Mouse (Mus musculus) myocyte (in vitro differentiated cells): ENCODE measurements around the gene Prcd. TPM values are rescaled to one million over a fixed set of nuclear protein-coding genes. Genes with fewer than 3 reads are reported as not detected.

Source experiments
- H3K27me3 ChIP-seq: one replicate; pipeline ENCODE4 v1.6.1; 2011; ENCODE audit not compliant: control insufficient read depth, insufficient read depth, insufficient read length
- H3K36me3 ChIP-seq: one replicate; pipeline ENCODE4 v1.6.1; 2011; ENCODE audit not compliant: control insufficient read depth, insufficient read depth
- H3K4me2 ChIP-seq: one replicate; pipeline ENCODE4 v1.6.1; 2011; ENCODE audit warnings: low read depth, control low read depth
- H3K4me3 ChIP-seq: one replicate; pipeline ENCODE4 v1.5.1; 2011; ENCODE audit warnings: mild to moderate bottlenecking, control low read depth, moderate library complexity
- H3K79me2 ChIP-seq: one replicate; pipeline ENCODE4 v1.6.1; 2011; ENCODE audit not compliant: control insufficient read depth, insufficient read depth
- H3ac ChIP-seq: one replicate; pipeline ENCODE4 v1.6.1; 2011; ENCODE audit not compliant: control insufficient read depth, insufficient read length
- CEBPB ChIP-seq: IDR thresholded peaks from 2 replicates; pipeline ENCODE4 v1.6.1; 2011; ENCODE audit warnings: mild to moderate bottlenecking, moderate library complexity; ENCODE audit not compliant: poor library complexity, insufficient read depth, severe bottlenecking
- E2F4 ChIP-seq: IDR thresholded peaks from one replicate; pipeline ENCODE4 v1.6.1; 2011; ENCODE audit warnings: mild to moderate bottlenecking, control low read depth, moderate library complexity; ENCODE audit not compliant: insufficient read depth
- MAX ChIP-seq: IDR thresholded peaks from one replicate; pipeline ENCODE4 v1.6.1; 2011; ENCODE audit warnings: low read depth, mild to moderate bottlenecking, control low read depth
- MYOD1 ChIP-seq, 3 experiments: IDR thresholded peaks; one replicate each; pipeline ENCODE4 v1.6.1; 2011; ENCODE audit warnings: control low read depth in 2 of 3, low read depth in 2 of 3, mild to moderate bottlenecking in 2 of 3, moderate library complexity in 1 of 3; ENCODE audit not compliant: insufficient read length in 2 of 3, control insufficient read depth in 1 of 3
- MYOG ChIP-seq, 3 experiments: IDR thresholded peaks; one replicate each; pipeline ENCODE4 v1.6.1; 2011; ENCODE audit warnings: control low read depth in 2 of 3, low read depth in 2 of 3, mild to moderate bottlenecking in 2 of 3; ENCODE audit not compliant: insufficient read length in 2 of 3, control insufficient read depth in 1 of 3, insufficient read depth in 1 of 3
- POLR2A ChIP-seq: IDR thresholded peaks from one replicate; pipeline ENCODE4 v1.6.1; 2011; ENCODE audit warnings: low read depth, mild to moderate bottlenecking, control low read depth, moderate library complexity; ENCODE audit not compliant: insufficient read length
- POLR2AphosphoS2 ChIP-seq: IDR thresholded peaks from one replicate; pipeline ENCODE4 v1.6.1; 2011; ENCODE audit warnings: low read depth, control low read depth; ENCODE audit not compliant: insufficient read length
- REST ChIP-seq: IDR thresholded peaks from one replicate; pipeline ENCODE4 v1.6.1; 2011; ENCODE audit warnings: mild to moderate bottlenecking, control low read depth, moderate library complexity; ENCODE audit not compliant: insufficient read depth, insufficient read length
- SRF ChIP-seq: IDR thresholded peaks from one replicate; pipeline ENCODE4 v1.6.1; 2011; ENCODE audit warnings: low read depth; ENCODE audit not compliant: control insufficient read depth, insufficient read length
- TCF12 ChIP-seq: IDR thresholded peaks from one replicate; pipeline ENCODE4 v1.6.1; 2011; ENCODE audit warnings: mild to moderate bottlenecking, control low read depth; ENCODE audit not compliant: poor library complexity, insufficient read depth, severe bottlenecking
- TCF3 ChIP-seq: IDR thresholded peaks from one replicate; pipeline ENCODE4 v1.6.1; 2011; ENCODE audit warnings: low read depth, control low read depth; ENCODE audit not compliant: insufficient read length
- USF1 ChIP-seq: IDR thresholded peaks from one replicate; pipeline ENCODE4 v1.6.1; 2011; ENCODE audit warnings: low read depth, mild to moderate bottlenecking, control low read depth, moderate library complexity
- polyA plus RNA-seq: library from polyadenylated mRNA; unstranded; fragments of >200 nt; fragmentation: generic; extraction: Trizol; gene quantifications from one replicate; pipeline ENCODE4 v1.2.1, GENCODE M21; 2012; ENCODE audit warnings: missing spikeins

Gene Prcd
- polyA plus RNA-seq, 1 experiment, result 0.74 TPM

DNA sequence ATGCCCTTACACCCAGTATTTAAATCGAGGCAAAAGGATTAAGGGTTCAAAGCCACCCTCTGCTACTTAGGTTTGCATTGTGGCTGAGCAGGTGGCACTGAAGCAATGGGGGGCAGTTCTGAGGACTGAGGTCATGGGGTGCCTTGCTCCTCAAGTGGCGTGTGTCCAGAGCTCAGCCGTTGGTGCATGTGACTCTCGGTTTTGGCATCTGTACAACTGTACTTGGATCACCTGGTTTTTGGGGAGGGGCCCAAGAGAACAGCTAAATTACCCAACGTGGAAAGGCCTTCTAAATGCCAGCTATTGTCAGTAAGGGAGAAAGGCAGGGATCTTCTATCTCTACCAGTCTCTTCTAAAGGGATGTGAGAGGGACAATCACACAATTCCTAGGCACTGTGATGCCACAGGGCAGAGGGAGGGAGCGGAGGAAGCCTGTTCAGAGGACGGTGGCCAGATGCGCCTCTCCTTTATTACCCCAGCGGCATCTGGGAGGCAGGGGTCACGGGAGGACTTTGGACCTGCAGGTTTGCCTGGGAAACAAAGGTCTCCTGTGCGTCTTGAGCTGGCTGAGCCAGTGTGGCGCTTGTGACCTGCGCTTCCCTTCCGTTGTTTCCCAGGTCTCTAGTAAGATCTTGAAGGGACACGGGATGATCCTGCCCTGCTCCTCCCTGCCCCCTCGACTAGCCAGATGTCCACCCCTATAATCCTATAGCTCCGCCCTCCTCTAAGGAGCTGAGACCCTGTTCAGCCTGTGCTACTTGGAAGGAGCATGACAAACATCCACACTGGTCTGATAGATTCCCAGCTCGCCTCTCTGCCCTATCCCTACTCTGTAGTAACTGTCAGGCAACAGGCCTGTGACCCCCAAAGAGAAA is 37.6 kb downstream of the Prcd start:
- H3K4me2 ChIP-seq, result no peak overlapping the region
- no peaks in the 10 kb centered on the region for H3K79me2 ChIP-seq
- peaks cover 8% of the 10 kb centered on the region for H3K36me3 ChIP-seq
- H3ac ChIP-seq, result no peak overlapping the region
- TF ChIP-seq TCF3 (no peak), MAX (no peak)
- H3K4me3 ChIP-seq, result no peak overlapping the region
- no peaks in the 10 kb centered on the region for H3K27me3 ChIP-seq

DNA sequence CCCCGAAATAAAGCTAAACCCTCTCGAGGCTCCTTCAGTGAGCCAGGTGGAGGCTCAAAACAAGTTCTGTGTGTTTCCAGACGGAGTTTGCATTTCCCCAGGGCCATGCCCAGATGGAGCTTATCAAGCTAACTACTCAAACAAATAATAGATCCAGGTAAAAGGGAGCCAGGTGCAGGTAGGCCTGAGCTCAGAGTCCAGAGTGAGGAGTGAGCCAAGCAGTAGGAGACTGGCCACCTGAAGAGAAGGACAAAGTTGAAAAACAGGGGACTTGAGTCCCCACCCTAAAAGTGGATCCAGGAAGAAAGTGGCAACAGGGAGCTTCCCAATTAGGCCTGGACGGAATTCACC is 40.5 kb downstream of the Prcd start:
- no peak overlapping the region for H3K4me3 ChIP-seq
- no peaks in the 10 kb centered on the region for H3K79me2 ChIP-seq
- H3K4me2 ChIP-seq, result no peak overlapping the region
- peaks cover 8% of the 10 kb centered on the region for H3K36me3 ChIP-seq
- no peak overlapping the region for H3ac ChIP-seq
- no peak for TF ChIP-seq REST
- no peak for TF ChIP-seq TCF12
- TF ChIP-seq POLR2A, result no peak
- TF ChIP-seq MAX, result no peak
- TF ChIP-seq CEBPB, result no peak
- no peak for TF ChIP-seq MYOG (IDR thresholded peaks at IDR 0.05; ENCODE audit: control insufficient read depth in 1 of 3, insufficient read depth in 1 of 3, insufficient read length in 2 of 3, low read depth in 2 of 3)
- TF ChIP-seq SRF, result no peak
- no peak for TF ChIP-seq E2F4
- no peak for TF ChIP-seq USF1
- TF ChIP-seq POLR2AphosphoS2, result no peak
- no peaks in the 10 kb centered on the region for H3K27me3 ChIP-seq

DNA sequence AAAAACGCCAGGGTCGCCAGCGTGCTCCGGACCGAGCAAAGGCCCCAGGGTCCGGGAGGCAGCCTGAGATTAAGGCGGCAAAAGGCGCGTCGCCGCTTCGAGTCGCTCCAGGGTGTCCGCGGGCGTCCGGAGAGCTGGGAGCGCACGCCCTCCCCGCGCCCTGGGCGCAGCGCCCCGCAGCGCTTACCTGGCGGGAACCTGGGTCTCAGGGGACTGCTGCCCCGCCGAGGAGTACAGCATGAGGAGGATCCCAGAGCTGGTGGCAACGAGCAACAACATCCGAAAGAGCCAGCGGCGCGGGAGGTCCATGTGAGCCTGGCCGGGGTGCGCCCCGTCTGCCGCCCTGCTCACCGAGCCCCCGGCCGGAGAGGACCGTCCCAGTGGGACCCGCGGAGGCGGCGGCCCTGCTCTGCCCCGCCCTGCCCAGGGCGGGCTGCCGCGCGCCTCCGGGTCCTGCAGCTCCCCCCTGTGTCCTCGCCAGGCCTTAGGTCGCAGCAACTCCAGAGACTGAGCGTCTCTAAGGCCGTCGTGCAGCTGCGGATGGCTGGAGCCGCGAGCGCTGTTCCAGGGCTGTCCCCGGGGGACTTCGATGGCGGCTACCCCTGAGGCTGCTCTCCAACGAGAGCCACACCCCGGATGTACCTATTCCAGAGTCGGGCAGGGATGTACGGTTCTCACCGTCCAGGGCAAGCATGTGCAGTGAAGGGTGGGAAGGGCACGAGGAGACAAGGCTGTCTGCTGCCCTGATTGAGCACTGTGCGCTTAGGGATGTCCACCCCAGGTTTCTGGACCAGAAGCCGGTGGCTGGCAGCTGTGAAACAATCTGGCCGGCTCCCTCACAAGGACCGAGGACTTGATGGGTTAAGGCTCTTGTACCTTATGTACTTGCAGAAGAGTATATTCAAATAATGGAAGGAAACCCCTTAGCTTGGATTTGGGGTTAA is 41.2 kb downstream of the Prcd start:
- Histone ChIP-seq H3ac (no peak overlapping the region), H3K4me2 (no peak overlapping the region), H3K27me3 (no peaks in the 10 kb centered on the region), H3K4me3 (no peak overlapping the region), H3K36me3 (peaks cover 8% of the 10 kb centered on the region), H3K79me2 (no peaks in the 10 kb centered on the region)
- TF ChIP-seq MYOD1 (IDR thresholded peaks at IDR 0.05; ENCODE audit: control insufficient read depth in 1 of 3, insufficient read length in 2 of 3, low read depth in 2 of 3), result no peak
- TF ChIP-seq CEBPB, result no peak
- no peak for TF ChIP-seq REST
- TF ChIP-seq POLR2AphosphoS2, result no peak
- no peak for TF ChIP-seq TCF12
- TF ChIP-seq MAX, result no peak
- TF ChIP-seq E2F4, result no peak
- TF ChIP-seq USF1, result no peak
- TF ChIP-seq POLR2A, result no peak
- TF ChIP-seq MYOG (IDR thresholded peaks at IDR 0.05; ENCODE audit: control insufficient read depth in 1 of 3, insufficient read depth in 1 of 3, insufficient read length in 2 of 3, low read depth in 2 of 3), result no peak
- TF ChIP-seq TCF3, result no peak
- TF ChIP-seq SRF, result no peak

DNA sequence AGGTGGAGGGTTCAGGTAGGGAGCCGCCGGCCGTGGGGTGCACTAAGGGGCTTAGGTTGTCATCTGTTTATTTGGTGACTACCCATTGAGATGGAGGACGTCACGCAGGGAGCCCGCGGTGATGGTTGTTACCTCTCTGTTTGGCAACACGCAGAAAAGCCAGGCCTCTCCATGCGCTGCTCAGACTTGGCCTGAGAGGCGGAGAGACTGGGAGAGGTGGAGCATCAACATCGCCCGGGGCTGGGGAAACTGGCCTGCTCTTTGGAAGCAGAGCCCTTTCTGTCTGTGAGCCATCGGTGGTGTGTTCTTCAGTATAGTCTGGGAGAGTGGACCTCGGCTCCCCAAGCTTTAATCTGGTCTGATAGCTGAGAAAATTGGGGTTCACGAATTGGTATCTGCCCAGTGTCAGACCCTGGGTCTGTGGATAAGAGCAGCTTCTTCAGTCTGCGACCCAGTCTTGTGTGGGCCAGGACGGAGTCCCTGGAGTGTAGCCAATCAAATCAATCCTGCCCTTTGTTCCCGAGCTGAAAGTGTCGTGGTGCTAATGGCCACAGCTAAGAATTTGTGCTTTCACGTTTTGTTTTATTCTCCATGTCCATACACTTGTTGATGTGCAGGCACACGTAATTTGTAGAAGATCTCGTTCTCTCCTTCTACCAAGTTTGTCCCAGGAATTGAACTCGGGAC is 42.0 kb downstream of the Prcd start:
- H3ac ChIP-seq, result no peak overlapping the region
- H3K79me2 ChIP-seq, result no peaks in the 10 kb centered on the region
- H3K4me3 ChIP-seq, result no peak overlapping the region
- peaks cover 4% of the 10 kb centered on the region for H3K36me3 ChIP-seq
- TF ChIP-seq CEBPB (no peak), REST (no peak), E2F4 (no peak), POLR2AphosphoS2 (no peak), MAX (no peak), TCF12 (no peak), USF1 (no peak), MYOD1 (IDR thresholded peaks at IDR 0.05; ENCODE audit: control insufficient read depth in 1 of 3, insufficient read length in 2 of 3, low read depth in 2 of 3) (no peak), POLR2A (no peak), MYOG (IDR thresholded peaks at IDR 0.05; ENCODE audit: control insufficient read depth in 1 of 3, insufficient read depth in 1 of 3, insufficient read length in 2 of 3, low read depth in 2 of 3) (no peak), SRF (no peak), TCF3 (no peak)
- no peak overlapping the region for H3K4me2 ChIP-seq
- H3K27me3 ChIP-seq, result no peaks in the 10 kb centered on the region
